Mouse (Mus musculus): ENCODE data around the gene Gprasp2.
"Not testable (repeated sequence)": the region's sequence is repeated elsewhere in the genome, so short reads cannot be mapped to it uniquely, and the experiment has no call there.

Gene Gprasp2

GRCm38 (mm10) chrX:135838521-135839360 is at the start of gene Gprasp2:
Gprasp2 (plus strand) TSS chrX:135839034.
- in situ Hi-C loops (cut with MboI; ENCODE audit: low pct_unique_long_range_greater_than_20kb in 1 of 2, low sequenced_read_pairs in 2 of 2, unreplicated experiment in 1 of 2) = not testable (repeated sequence)

GRCm38 (mm10) chrX:135791536-135791935 is 47.3 kb upstream of the Gprasp2 start:
- in situ Hi-C loops (cut with MboI; ENCODE audit: low pct_unique_long_range_greater_than_20kb in 1 of 2, low sequenced_read_pairs in 2 of 2, unreplicated experiment in 1 of 2) = no loop called here

DNA sequence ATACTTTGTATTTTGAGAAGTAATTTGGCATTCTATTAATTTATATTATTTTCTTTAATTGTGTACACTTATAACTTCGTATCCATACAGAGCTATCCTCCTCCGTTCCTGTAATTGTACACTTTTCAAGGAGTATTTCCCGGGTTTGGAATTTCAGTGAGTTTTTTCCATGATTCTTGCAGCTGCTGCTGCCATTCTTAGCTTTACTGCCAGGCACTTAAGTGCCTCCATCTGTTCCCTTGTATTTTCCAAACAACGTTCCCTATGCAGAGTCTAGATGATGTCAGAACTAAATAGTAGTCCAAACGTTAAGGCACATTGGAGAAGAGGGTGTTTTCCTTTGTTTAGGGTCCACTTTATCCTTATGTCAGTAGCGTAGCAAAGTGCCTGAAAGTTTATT is 46.5 kb upstream of the Gprasp2 start:
- in situ Hi-C loops (cut with MboI; ENCODE audit: low pct_unique_long_range_greater_than_20kb in 1 of 2, low sequenced_read_pairs in 2 of 2, unreplicated experiment in 1 of 2) = no loop called here

GRCm38 (mm10) chrX:135795591-135796304 is 43.1 kb upstream of the Gprasp2 start:
- in situ Hi-C loops (cut with MboI; ENCODE audit: low pct_unique_long_range_greater_than_20kb in 1 of 2, low sequenced_read_pairs in 2 of 2, unreplicated experiment in 1 of 2) = not testable (repeated sequence)

GRCm38 (mm10) chrX:135796305-135797211 is 42.3 kb upstream of the Gprasp2 start:
- in situ Hi-C loops (cut with MboI; ENCODE audit: low pct_unique_long_range_greater_than_20kb in 1 of 2, low sequenced_read_pairs in 2 of 2, unreplicated experiment in 1 of 2) = not testable (repeated sequence)

DNA sequence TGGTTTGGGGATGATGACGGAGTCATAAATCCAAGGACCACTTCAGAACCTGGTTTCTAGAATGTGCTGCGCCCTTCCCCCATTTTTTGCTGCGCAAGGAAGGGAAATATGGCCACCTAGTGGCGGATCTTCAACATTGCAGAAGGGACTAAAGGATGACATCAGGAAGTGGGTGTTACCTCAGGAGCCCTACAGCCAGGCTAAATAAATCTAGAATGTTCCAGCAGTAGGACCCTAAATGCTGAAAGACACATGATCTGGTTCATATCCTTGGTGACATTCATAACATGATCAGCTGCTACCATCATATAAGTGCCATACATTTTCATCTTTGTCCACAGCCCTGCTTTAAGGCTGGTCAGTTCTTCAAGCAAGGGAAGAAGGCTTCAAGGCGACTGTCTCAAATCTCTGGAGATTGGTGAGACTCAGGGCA is 41.6 kb upstream of the Gprasp2 start, which contains the start of gene Bhlhb9:
TSS of gene Bhlhb9 (plus strand) at position 383 of the 433 bp plus-strand sequence.
- in situ Hi-C loops (cut with MboI; ENCODE audit: low pct_unique_long_range_greater_than_20kb in 1 of 2, low sequenced_read_pairs in 2 of 2, unreplicated experiment in 1 of 2) = not testable (repeated sequence)

DNA sequence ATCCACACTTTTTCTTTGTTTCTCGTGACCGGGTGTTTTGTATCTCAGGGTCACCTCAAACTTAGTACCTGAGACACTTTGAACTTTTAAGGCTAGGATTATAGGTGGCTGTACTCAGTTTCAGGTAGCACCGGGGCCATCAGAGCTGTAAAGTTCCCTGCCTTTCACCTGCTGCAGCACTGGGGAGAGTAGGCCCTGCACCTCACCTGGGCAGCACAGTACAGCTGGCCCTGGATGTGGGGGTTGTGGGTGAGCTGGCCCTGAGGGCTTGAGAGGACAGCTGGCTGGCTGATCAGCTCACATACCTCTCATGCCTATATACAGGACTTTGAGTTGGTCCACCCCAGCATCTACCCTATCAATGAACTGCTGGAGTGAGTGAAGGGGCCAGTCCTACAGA is 34.7 kb upstream of the Gprasp2 start:
- in situ Hi-C loops (cut with MboI; ENCODE audit: low pct_unique_long_range_greater_than_20kb in 1 of 2, low sequenced_read_pairs in 2 of 2, unreplicated experiment in 1 of 2) = loop anchor here in 1 of 2 experiments (10.0 kb wide), 1 partner anchor 171 kb away; no protein-coding TSS in a partner anchor

GRCm38 (mm10) chrX:135805780-135806179 is 33.1 kb upstream of the Gprasp2 start:
- in situ Hi-C loops (cut with MboI; ENCODE audit: low pct_unique_long_range_greater_than_20kb in 1 of 2, low sequenced_read_pairs in 2 of 2, unreplicated experiment in 1 of 2) = loop anchor here (5.0 to 10.0 kb wide), 2 partner anchors 167 to 169 kb away; no protein-coding TSS in a partner anchor

- in situ Hi-C loops (cut with MboI; ENCODE audit: low pct_unique_long_range_greater_than_20kb in 1 of 2, low sequenced_read_pairs in 2 of 2, unreplicated experiment in 1 of 2) = not testable (repeated sequence)
These were observed 2.9 kb upstream of the Gprasp2 start for GRCm38 (mm10) chrX:135835896-135836295.

- in situ Hi-C loops (cut with MboI; ENCODE audit: low pct_unique_long_range_greater_than_20kb in 1 of 2, low sequenced_read_pairs in 2 of 2, unreplicated experiment in 1 of 2) = no loop called here
These were observed 938 bp upstream of the Gprasp2 start for GRCm38 (mm10) chrX:135837896-135838295.

DNA sequence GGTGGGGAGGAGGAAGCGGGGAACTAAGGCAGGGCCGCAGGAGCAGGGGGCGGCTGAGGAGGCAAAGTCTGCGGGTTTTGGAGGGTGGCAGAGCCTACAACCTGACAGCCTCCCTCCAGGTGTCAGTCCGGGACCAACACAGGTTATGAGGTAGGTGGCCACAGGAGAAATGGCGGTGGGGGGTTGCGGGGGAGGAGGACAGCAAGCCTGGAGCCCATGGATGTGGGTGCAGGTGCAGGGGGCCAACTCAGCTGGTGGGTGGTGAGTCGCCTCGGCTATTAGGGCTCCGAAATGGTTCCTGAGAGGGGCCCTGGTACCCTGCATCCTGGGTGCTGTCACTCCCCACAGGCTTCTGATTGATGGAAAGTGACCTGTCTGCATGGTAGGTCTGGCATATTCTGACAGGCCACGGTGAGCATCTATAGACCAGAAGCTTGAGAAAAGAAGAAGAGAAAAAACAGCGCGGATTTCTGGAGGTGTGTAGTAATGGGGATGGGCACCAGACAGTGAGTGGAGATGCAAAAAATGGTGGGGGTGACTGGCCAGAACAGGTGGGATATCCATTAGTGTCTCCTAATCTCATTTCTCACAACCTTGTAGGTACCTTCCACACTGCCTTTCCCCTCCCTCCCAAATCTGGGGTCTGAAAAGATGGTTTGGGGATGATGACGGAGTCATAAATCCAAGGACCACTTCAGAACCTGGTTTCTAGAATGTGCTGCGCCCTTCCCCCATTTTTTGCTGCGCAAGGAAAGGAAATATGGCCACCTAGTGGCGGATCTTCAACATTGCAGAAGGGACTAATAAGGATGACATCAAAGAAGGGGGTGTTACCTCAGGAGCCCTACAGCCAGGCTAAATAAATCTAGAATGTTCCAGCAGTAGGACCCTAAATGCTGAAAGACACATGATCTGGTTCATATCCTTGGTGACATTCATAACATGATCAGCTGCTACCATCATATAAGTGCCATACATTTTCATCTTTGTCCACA is 860 bp downstream of the Gprasp2 start:
- in situ Hi-C loops (cut with MboI; ENCODE audit: low pct_unique_long_range_greater_than_20kb in 1 of 2, low sequenced_read_pairs in 2 of 2, unreplicated experiment in 1 of 2) = not testable (repeated sequence)

DNA sequence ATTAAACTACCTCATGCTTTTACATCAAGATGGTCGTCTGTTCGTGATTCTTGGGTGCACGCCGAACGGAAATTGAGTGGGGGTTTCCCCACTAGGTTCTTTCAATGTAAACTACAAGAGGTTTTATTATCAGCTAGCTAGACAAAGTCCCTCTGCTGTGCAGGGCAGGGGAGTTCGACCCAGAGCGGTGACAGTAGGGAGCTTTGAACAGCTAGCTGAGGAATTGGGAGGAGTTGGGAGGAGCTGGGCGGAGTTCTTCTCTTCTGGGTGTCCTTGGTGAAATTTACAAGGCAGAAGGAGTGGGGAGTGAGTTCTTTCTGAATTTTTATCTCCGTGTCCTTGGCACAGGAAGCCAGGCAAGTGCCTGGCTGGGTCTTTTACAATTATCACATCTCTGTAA is 28.0 kb downstream of the Gprasp2 start:
- in situ Hi-C loops (cut with MboI; ENCODE audit: low pct_unique_long_range_greater_than_20kb in 1 of 2, low sequenced_read_pairs in 2 of 2, unreplicated experiment in 1 of 2) = not testable (repeated sequence)

- in situ Hi-C loops (cut with MboI; ENCODE audit: low pct_unique_long_range_greater_than_20kb in 1 of 2, low sequenced_read_pairs in 2 of 2, unreplicated experiment in 1 of 2) = no loop called here
These were observed 37.8 kb downstream of the Gprasp2 start for GRCm38 (mm10) chrX:135876679-135877078.

DNA sequence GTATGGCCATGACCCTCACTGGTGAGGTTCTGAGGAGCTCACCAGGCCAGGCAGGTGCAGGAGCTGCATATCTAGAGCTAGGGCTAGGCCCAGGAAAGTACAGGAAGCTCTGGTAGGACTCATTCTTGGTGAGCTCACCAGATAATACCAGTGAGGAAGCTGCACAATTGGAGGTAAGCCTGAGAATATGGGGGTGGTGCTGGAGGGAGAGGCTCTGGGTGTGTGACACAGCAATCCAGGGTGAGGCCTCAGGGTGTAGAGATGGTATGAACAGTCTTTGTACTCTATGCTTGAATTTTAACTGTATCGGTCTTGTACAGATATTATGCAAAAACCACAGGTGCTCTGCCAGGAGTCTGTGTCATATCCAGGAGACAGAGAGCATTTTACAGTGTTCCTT is 40.8 kb downstream of the Gprasp2 start:
- in situ Hi-C loops (cut with MboI; ENCODE audit: low pct_unique_long_range_greater_than_20kb in 1 of 2, low sequenced_read_pairs in 2 of 2, unreplicated experiment in 1 of 2) = no loop called here

GRCm38 (mm10) chrX:135885411-135886233 is 46.8 kb downstream of the Gprasp2 start:
- in situ Hi-C loops (cut with MboI; ENCODE audit: low pct_unique_long_range_greater_than_20kb in 1 of 2, low sequenced_read_pairs in 2 of 2, unreplicated experiment in 1 of 2) = no loop called here

DNA sequence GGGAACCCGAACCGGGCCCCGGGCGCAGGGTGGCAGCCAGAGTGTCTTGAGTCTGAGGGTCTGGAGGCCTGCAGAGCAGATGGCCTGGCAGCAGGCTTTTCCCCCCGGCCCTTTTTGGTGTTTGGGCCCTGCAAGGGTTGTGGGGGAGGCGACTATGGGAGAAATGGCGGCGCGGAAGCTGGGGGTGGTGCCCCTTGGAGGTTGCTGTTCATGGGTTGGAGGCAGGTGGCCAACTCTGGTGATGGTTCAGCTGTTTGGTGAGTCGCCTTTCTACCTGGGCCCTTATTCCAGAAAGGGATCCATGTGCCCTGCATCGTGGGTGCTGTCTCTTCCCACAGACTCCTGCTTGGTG is 47.4 kb downstream of the Gprasp2 start:
- in situ Hi-C loops (cut with MboI; ENCODE audit: low pct_unique_long_range_greater_than_20kb in 1 of 2, low sequenced_read_pairs in 2 of 2, unreplicated experiment in 1 of 2) = no loop called here

Data from mouse embryonic stem cell (cell line).